Mouse (Mus musculus): ENCODE data around the gene Scml4. TPM values are rescaled to one million over a fixed set of nuclear protein-coding genes. Genes with fewer than 3 reads are reported as not detected.

The Scml4 gene
- polyA plus RNA-seq, 1 experiment from 2014 or later: 5.4 TPM

DNA sequence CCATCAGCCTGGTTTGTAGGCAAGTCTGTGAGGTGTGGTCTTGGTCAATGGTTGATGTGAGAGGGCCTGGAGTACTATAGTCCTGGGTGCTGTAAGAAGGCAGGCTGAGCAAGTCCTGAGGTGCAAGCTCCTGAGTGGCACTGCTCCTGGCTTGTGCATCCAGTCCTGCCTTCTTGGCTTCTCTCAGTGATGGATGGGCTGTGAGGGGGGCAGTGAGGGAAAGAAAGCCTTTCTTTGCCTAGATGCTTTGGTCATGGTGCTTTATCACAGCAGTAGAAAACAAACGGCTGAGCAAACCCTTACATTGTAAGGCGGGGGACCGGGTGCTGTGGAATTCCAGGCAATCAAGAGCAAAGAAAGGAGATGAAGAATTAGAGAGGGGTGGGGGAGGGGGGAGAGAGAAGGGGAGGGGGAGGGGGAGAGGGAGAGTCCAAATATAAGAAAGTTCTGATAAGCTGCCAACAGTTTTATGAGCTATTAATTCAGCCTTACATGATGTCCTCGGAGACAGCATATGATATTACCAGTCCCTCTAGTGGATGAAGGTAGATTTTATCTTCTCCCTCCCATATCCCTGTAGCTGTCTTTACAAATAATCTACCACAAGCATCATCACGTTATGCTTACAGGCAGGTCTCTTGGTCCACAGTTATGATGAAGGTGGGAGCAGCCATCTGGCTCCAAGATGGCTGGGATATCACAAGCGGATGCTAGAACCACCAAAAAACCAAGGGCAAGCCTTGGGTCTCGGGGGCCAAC, 121.0 kb downstream of the Scml4 start:
- Histone ChIP-seq H3K9ac (replicated peaks) (no peak overlapping the region), H3K27me3 (peaks cover 12% of the 10 kb centered on the region), H3K36me3 (no peaks in the 10 kb centered on the region), H3K4me2 (replicated peaks) (no peak overlapping the region), H3K27ac (replicated peaks) (no peak overlapping the region), H3K9me3 (no peaks in the 10 kb centered on the region), H3K4me3 (no peak overlapping the region), H3K4me1 (no peaks in the 10 kb centered on the region)
- ATAC-seq (ENCODE audit: low FRiP score, low read depth): no peak
- 55% methylated on average over 7 of the region's 7 CpGs for WGBS

GRCm38 (mm10) chr10:42984886-42985285, 124.7 kb downstream of the Scml4 start:
- Histone ChIP-seq H3K27me3 (peaks cover 8% of the 10 kb centered on the region), H3K4me2 (replicated peaks) (no peak overlapping the region), H3K9ac (replicated peaks) (no peak overlapping the region), H3K4me3 (no peak overlapping the region), H3K27ac (replicated peaks) (no peak overlapping the region), H3K9me3 (no peaks in the 10 kb centered on the region), H3K36me3 (no peaks in the 10 kb centered on the region), H3K4me1 (peaks cover 7% of the 10 kb centered on the region; the same call in 1 of the 2 replicates)
- WGBS: 62% methylated on average over 4 of the region's 4 CpGs
- no peak for ATAC-seq (ENCODE audit: low FRiP score, low read depth)

DNA sequence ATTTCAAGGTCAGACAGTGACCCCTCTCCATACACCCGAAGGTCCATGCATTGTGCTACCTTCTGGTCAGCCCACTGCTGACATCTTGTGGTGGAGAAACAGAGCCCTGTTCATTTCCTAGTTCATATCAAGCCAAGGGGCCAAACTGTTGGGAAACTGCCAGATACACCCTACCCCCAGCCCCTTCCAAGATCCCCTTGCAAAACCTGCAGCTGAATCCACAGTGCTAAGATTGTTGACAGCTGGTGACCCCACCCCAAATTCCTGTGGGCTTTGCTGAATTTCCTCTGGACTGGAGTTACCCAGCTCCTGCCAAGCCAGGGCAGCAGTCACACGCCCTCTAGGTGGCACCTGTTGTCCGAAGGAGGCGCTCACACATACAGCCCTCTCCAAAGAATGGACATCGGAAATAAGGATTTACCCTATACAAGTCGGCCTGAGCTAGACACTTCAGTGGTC, 127.5 kb downstream of the Scml4 start:
- Histone ChIP-seq H3K27me3 (peaks cover 8% of the 10 kb centered on the region), H3K36me3 (no peaks in the 10 kb centered on the region), H3K4me1 (peaks cover 14% of the 10 kb centered on the region), H3K27ac (replicated peaks) (no peak overlapping the region), H3K4me3 (no peak overlapping the region), H3K4me2 (replicated peaks) (no peak overlapping the region), H3K9ac (replicated peaks) (no peak overlapping the region), H3K9me3 (no peaks in the 10 kb centered on the region)
- peak; percentile 62 for ATAC-seq (ENCODE audit: low FRiP score, low read depth)
- 15% methylated on average over 6 of the region's 6 CpGs for WGBS

- H3K4me2 ChIP-seq (replicated peaks): no peak overlapping the region
- peaks cover 15% of the 10 kb centered on the region for H3K4me1 ChIP-seq
- H3K9ac ChIP-seq (replicated peaks): no peak overlapping the region
- 63% methylated on average over 15 of the region's 15 CpGs for WGBS
- H3K27ac ChIP-seq (replicated peaks): no peak overlapping the region
- no peak for ATAC-seq (ENCODE audit: low FRiP score, low read depth)
- peaks cover 16% of the 10 kb centered on the region for H3K27me3 ChIP-seq
- no peak overlapping the region for H3K4me3 ChIP-seq
- no peaks in the 10 kb centered on the region for H3K9me3 ChIP-seq
- H3K36me3 ChIP-seq: no peaks in the 10 kb centered on the region
Observed at GRCm38 (mm10) chr10:42988627-42989026, 128.5 kb downstream of the Scml4 start.

GRCm38 (mm10) chr10:42989910-42990309, 129.7 kb downstream of the Scml4 start:
- Histone ChIP-seq H3K27ac (replicated peaks) (no peak overlapping the region), H3K9ac (replicated peaks) (no peak overlapping the region), H3K36me3 (no peaks in the 10 kb centered on the region), H3K4me1 (peaks cover 24% of the 10 kb centered on the region), H3K9me3 (no peaks in the 10 kb centered on the region), H3K27me3 (peaks cover 20% of the 10 kb centered on the region), H3K4me3 (no peak overlapping the region), H3K4me2 (replicated peaks) (no peak overlapping the region)
- WGBS: 34% methylated on average over 6 of the region's 6 CpGs
- no peak for ATAC-seq (ENCODE audit: low FRiP score, low read depth)

GRCm38 (mm10) chr10:42991018-42991417, 130.8 kb downstream of the Scml4 start:
- peaks cover 30% of the 10 kb centered on the region for H3K4me1 ChIP-seq
- H3K36me3 ChIP-seq: no peaks in the 10 kb centered on the region
- H3K9ac ChIP-seq (replicated peaks): no peak overlapping the region
- peaks cover 20% of the 10 kb centered on the region for H3K27me3 ChIP-seq
- H3K4me3 ChIP-seq: no peak overlapping the region
- WGBS: 55% methylated on average over 9 of the region's 9 CpGs
- no peak for ATAC-seq (ENCODE audit: low FRiP score, low read depth)
- H3K27ac ChIP-seq (replicated peaks): no peak overlapping the region
- no peak overlapping the region for H3K4me2 ChIP-seq (replicated peaks)
- H3K9me3 ChIP-seq: no peaks in the 10 kb centered on the region

DNA sequence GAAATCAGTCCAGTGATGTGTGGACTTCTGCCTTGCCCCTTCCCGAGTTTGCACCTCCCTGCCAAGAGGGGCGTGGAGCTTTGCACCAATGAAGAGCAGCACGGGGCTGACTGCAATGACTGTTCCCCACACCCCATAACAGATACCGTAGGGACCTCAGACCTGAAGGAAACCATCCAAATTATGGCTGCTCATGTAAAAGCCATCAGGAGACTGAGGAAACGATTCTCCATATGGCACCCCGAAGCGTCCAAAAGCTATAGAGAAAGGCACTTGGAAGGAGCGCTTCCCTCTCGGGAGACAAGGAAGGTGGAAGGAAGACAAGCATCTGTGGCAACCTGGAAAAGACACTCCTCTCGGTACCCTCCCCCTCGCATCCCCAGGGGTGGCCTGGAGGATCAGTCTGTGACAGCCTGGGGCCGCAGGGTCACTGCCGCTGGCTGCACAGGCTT, 134.2 kb downstream of the Scml4 start:
- Histone ChIP-seq H3K4me3 (no peak overlapping the region), H3K4me1 (peaks cover 23% of the 10 kb centered on the region), H3K9ac (replicated peaks) (no peak overlapping the region), H3K27me3 (peaks cover 12% of the 10 kb centered on the region; the same call in 1 of the 2 replicates), H3K4me2 (replicated peaks) (peak overlapping the region; percentile 3; the same call in 1 of the 2 replicates), H3K36me3 (no peaks in the 10 kb centered on the region), H3K9me3 (no peaks in the 10 kb centered on the region), H3K27ac (replicated peaks) (no peak overlapping the region)
- WGBS: 32% methylated on average over 13 of the region's 13 CpGs
- ATAC-seq (ENCODE audit: low FRiP score, low read depth): no peak

DNA sequence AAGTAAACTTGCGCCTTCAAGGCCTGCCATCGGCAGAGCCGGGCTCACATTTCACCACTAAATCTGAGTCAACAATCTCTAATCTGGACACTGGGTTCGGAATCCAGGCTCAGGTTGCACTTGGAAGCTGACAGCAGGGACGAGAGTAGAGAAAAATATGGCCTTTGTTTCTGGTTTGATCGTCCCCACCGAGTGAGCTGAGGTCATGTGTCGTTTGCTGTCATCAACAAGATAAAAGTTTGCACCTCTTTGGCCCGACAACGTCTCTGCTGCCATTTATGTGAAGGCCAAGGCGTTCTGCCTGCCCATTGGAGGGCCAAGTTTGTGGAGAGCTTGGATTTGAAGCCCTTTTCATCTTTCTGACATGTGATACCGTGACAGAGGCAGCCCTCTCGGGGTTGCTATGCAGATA, 135.3 kb downstream of the Scml4 start:
- Histone ChIP-seq H3K27me3 (peaks cover 12% of the 10 kb centered on the region; the same call in 1 of the 2 replicates), H3K36me3 (no peaks in the 10 kb centered on the region), H3K27ac (replicated peaks) (no peak overlapping the region), H3K9ac (replicated peaks) (no peak overlapping the region), H3K9me3 (no peaks in the 10 kb centered on the region), H3K4me2 (replicated peaks) (no peak overlapping the region), H3K4me3 (no peak overlapping the region), H3K4me1 (peaks cover 23% of the 10 kb centered on the region)
- 49% methylated on average over 13 of the region's 13 CpGs for WGBS
- no peak for ATAC-seq (ENCODE audit: low FRiP score, low read depth)

GRCm38 (mm10) chr10:42997278-42997677, 137.1 kb downstream of the Scml4 start:
- H3K9me3 ChIP-seq: no peaks in the 10 kb centered on the region
- WGBS: 88% methylated on average over 2 of the region's 2 CpGs
- no peak overlapping the region for H3K27ac ChIP-seq (replicated peaks)
- no peaks in the 10 kb centered on the region for H3K36me3 ChIP-seq
- ATAC-seq (ENCODE audit: low FRiP score, low read depth): no peak
- no peak overlapping the region for H3K9ac ChIP-seq (replicated peaks)
- no peak overlapping the region for H3K4me3 ChIP-seq
- H3K4me2 ChIP-seq (replicated peaks): no peak overlapping the region
- H3K27me3 ChIP-seq: peaks cover 12% of the 10 kb centered on the region; the same call in 1 of the 2 replicates
- H3K4me1 ChIP-seq: peaks cover 21% of the 10 kb centered on the region

- no peak overlapping the region for H3K4me3 ChIP-seq
- no peak for ATAC-seq (ENCODE audit: low FRiP score, low read depth)
- H3K4me2 ChIP-seq (replicated peaks): no peak overlapping the region
- H3K27ac ChIP-seq (replicated peaks): no peak overlapping the region
- H3K27me3 ChIP-seq: no peaks in the 10 kb centered on the region
- H3K36me3 ChIP-seq: no peaks in the 10 kb centered on the region
- H3K9me3 ChIP-seq: no peaks in the 10 kb centered on the region
- peaks cover 23% of the 10 kb centered on the region for H3K4me1 ChIP-seq
- WGBS: 90% methylated on average over 10 of the region's 10 CpGs
- H3K9ac ChIP-seq (replicated peaks): no peak overlapping the region
Observed at GRCm38 (mm10) chr10:42999324-42999723, 139.2 kb downstream of the Scml4 start.

DNA sequence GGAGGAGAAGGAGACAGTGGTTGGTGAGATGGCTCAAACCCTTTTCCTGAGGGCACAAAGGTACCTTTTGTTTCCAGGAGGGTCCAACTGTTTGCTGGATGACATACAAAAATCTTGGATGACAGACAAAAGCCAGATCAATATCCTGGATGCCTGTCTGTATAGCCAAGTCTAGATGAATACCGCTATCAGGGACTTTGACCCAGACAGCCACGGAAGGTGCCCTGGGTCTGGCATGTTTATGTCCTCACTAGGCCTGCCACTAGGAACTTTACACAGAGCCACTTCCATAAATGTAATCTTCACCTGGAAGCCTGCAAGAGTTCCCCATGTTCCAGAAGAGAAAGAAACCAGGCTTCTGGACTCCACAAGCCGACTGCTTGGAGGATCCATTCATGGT, 141.3 kb downstream of the Scml4 start:
- Histone ChIP-seq H3K4me3 (no peak overlapping the region), H3K9me3 (no peaks in the 10 kb centered on the region), H3K4me1 (peaks cover 13% of the 10 kb centered on the region), H3K4me2 (replicated peaks) (no peak overlapping the region), H3K36me3 (no peaks in the 10 kb centered on the region), H3K27ac (replicated peaks) (no peak overlapping the region), H3K9ac (replicated peaks) (no peak overlapping the region), H3K27me3 (no peaks in the 10 kb centered on the region)
- 85% methylated on average over 3 of the region's 3 CpGs for WGBS
- ATAC-seq (ENCODE audit: low FRiP score, low read depth): no peak

GRCm38 (mm10) chr10:43002066-43002678, 142.0 kb downstream of the Scml4 start:
- no peaks in the 10 kb centered on the region for H3K36me3 ChIP-seq
- 0 out of 2 replicates have a peak overlapping the region, but pooled peaks have one; percentile 26 for H3K4me3 ChIP-seq
- peak overlapping the region; percentile 52 for H3K4me2 ChIP-seq (replicated peaks)
- no peak for ATAC-seq (ENCODE audit: low FRiP score, low read depth)
- H3K4me1 ChIP-seq: peaks cover 13% of the 10 kb centered on the region
- no peaks in the 10 kb centered on the region for H3K27me3 ChIP-seq
- no peak overlapping the region for H3K27ac ChIP-seq (replicated peaks)
- H3K9ac ChIP-seq (replicated peaks): no peak overlapping the region
- WGBS: 7% methylated on average over 13 of the region's 13 CpGs
- H3K9me3 ChIP-seq: no peaks in the 10 kb centered on the region

All from midbrain, embryonic 12.5 days (tissue).